8 mouse cellular contexts compared by ENCODE assay signal in genomic region chr16:94569229-94570176, GRCm38 (mm10). TPM values are rescaled to one million over a fixed set of nuclear protein-coding genes. Genes with fewer than 3 reads are reported as not detected.
DNase-seq lines count a peak whose midpoint lies in the region; ATAC-seq and TF ChIP-seq lines count a peak whose summit lies in the region.

TSS of gene Dyrk1a (plus strand) at chr16:94570010.

- H3K9ac ChIP-seq in kidney, embryonic 14.5 days (ENCODE audit: low read depth, low read length), result peak within 1 kb of the TSS; percentile 100
- H3K9ac ChIP-seq in limb, embryonic 15.5 days, result peak within 1 kb of the TSS; percentile 99

- H3K36me3 ChIP-seq in kidney, embryonic 14.5 days (ENCODE audit: control insufficient read depth, insufficient read depth, low read length), result no peaks in the 10 kb centered on the region
- no peaks in the 10 kb centered on the region for H3K36me3 ChIP-seq in limb, embryonic 15.5 days

- H3K27me3 ChIP-seq in kidney, embryonic 14.5 days (ENCODE audit: control insufficient read depth, insufficient read depth, low read length), result no peaks in the 10 kb centered on the region
- no peaks in the 10 kb centered on the region for H3K27me3 ChIP-seq in limb, embryonic 15.5 days

- DNase-seq in 416B (ENCODE audit: low read depth), result peak; percentile 99
- peak; percentile 98 to 99 for DNase-seq in heart, adult 9 months (ENCODE audit: low spot score in 2 of 2)
- DNase-seq in monocyte, adult 2 months (ENCODE audit: low read depth in 1 of 2, low spot score in 2 of 2), result peak; percentile 96 to 98
- peak; percentile 99 for DNase-seq in spleen, postnatal 36 days (ENCODE audit: low spot score in 2 of 2)

- no peak for TF ChIP-seq POLR2A in bone marrow macrophage, adult 2 months (IDR thresholded peaks at IDR 0.05; ENCODE audit: borderline replicate concordance, low read depth, low read length)
- TF ChIP-seq POLR2A in embryonic fibroblast, embryonic 13.5 days (IDR thresholded peaks at IDR 0.05; ENCODE audit: low read depth, low read length), result no peak; the same call in none of the 2 replicates

- H3K4me1 ChIP-seq in bone marrow macrophage, adult 2 months (ENCODE audit: control insufficient read depth, insufficient read depth, low read length), result peaks cover 35% of the 10 kb centered on the region
- H3K4me1 ChIP-seq in embryonic fibroblast, embryonic 13.5 days (ENCODE audit: control insufficient read depth, insufficient read depth, low read length), result peaks cover 13% of the 10 kb centered on the region
- H3K4me1 ChIP-seq in kidney, embryonic 14.5 days (ENCODE audit: control insufficient read depth, insufficient read depth, low read length), result peaks cover 21% of the 10 kb centered on the region; the same call in 1 of the 2 replicates
- H3K4me1 ChIP-seq in limb, embryonic 15.5 days, result peaks cover 16% of the 10 kb centered on the region

- peak within 1 kb of the TSS; percentile 89 for H3K4me3 ChIP-seq in bone marrow macrophage, adult 2 months (ENCODE audit: insufficient read depth, low read length)
- H3K4me3 ChIP-seq in embryonic fibroblast, embryonic 13.5 days (ENCODE audit: insufficient read depth, low read length), result peak within 1 kb of the TSS; percentile 85
- H3K4me3 ChIP-seq in kidney, embryonic 14.5 days (ENCODE audit: low read length), result peak within 1 kb of the TSS; percentile 99
- peak within 1 kb of the TSS; percentile 96 for H3K4me3 ChIP-seq in limb, embryonic 15.5 days

- ATAC-seq in kidney, embryonic 14.5 days (ENCODE audit: low FRiP score, low TSS enrichment), result peak; percentile 97
- ATAC-seq in limb, embryonic 15.5 days (ENCODE audit: insufficient number of reproducible peaks, low FRiP score, low TSS enrichment, low read depth), result peak; percentile 97

- no peaks in the 10 kb centered on the region for H3K9me3 ChIP-seq in kidney, embryonic 14.5 days (ENCODE audit: control insufficient read depth, low read length)
- H3K9me3 ChIP-seq in limb, embryonic 15.5 days, result no peaks in the 10 kb centered on the region

- under 1% methylated on average over 84 of the region's 133 CpGs for WGBS in kidney, embryonic 14.5 days
- WGBS in limb, embryonic 15.5 days, result under 1% methylated on average over 115 of the region's 133 CpGs

- H3K4me2 ChIP-seq in kidney, embryonic 14.5 days (replicated peaks; ENCODE audit: low read depth, low read length), result peak within 1 kb of the TSS; percentile 78
- peak within 1 kb of the TSS; percentile 47 for H3K4me2 ChIP-seq in limb, embryonic 15.5 days

- peak within 1 kb of the TSS; percentile 99 for H3K27ac ChIP-seq in bone marrow macrophage, adult 2 months (ENCODE audit: insufficient read depth, low read depth, low read length)
- peak within 1 kb of the TSS; percentile 98 for H3K27ac ChIP-seq in embryonic fibroblast, embryonic 13.5 days (ENCODE audit: insufficient read depth, low read length)
- H3K27ac ChIP-seq in kidney, embryonic 14.5 days (ENCODE audit: low read depth, low read length), result peak within 1 kb of the TSS; percentile 100
- peak within 1 kb of the TSS; percentile 100 for H3K27ac ChIP-seq in limb, embryonic 15.5 days

- no peak for TF ChIP-seq CTCF in bone marrow macrophage, adult 2 months (IDR thresholded peaks at IDR 0.05; ENCODE audit: low read depth, low read length)
- no peak for TF ChIP-seq CTCF in embryonic fibroblast, embryonic 13.5 days (IDR thresholded peaks at IDR 0.05; ENCODE audit: borderline replicate concordance, insufficient read depth, low read length)

RNA-seq across cellular contexts. Expression of gene Dyrk1a, which starts in this region (rescaled TPM):
- polyA plus RNA-seq in bone marrow macrophage, adult 2 months (2012; ENCODE audit: insufficient read depth, insufficient read length, missing spikeins), result 29.8 and 34.4 TPM in 2 replicates
- polyA plus RNA-seq in embryonic fibroblast, embryonic 13.5 days (2011; ENCODE audit: insufficient read length, low read depth, missing spikeins), result 46.2 and 50.5 TPM in 2 replicates
- 13.3 and 18.2 TPM in 2 replicates for polyA plus RNA-seq in kidney, embryonic 14.5 days (2014; fragmentation: Nextera tagmentation; extraction: Ambion mirVana)
- 7.5 and 8.3 TPM in 2 replicates for polyA plus RNA-seq in limb, embryonic 15.5 days (2015; fragmentation: Nextera tagmentation; extraction: Ambion mirVana)

Comparison
In these comparisons a context has a peak if more than half of its experiments do, and no peak if none do; other contexts are left out.
1. Peak in every context shown above with its lines: DNase-seq, ATAC-seq, H3K4me3 ChIP-seq and H3K27ac ChIP-seq.